Comparison of ENCODE assay signal across 11 mouse cellular contexts in genomic region chr4:58336227-58336626, GRCm38 (mm10). TPM values are rescaled to one million over a fixed set of nuclear protein-coding genes. Genes with fewer than 3 reads are reported as not detected.
"Had no signal": no experiment of that assay in that cellular context is flagged by ENCODE, and none has a peak within 500 bp of the region (broad histone marks: within the 10 kb centered on the region; RNA-seq: fewer than 3 reads in every experiment).

No protein-coding gene starts in this region.

- DNase-seq: liver, postnatal 0 days; lung, adult 2 months; lung, postnatal 14 days; lung, postnatal 36 days; right cerebral cortex, postnatal 14 days; spleen, adult 18-20 months; thymus, adult 18-20 months; thymus, postnatal 14 days; thymus, postnatal 36 days had no signal

RNA-seq across cellular contexts. Expression of gene Musk, which starts 50.5 kb away (rescaled TPM):
- total RNA-seq: monocyte, adult 5-6 weeks; neutrophil, adult 5-6 weeks had no signal
